Mouse (Mus musculus): ENCODE data around the gene Dennd4a. TPM values are rescaled to one million over a fixed set of nuclear protein-coding genes. Genes with fewer than 3 reads are reported as not detected.
A peak's percentile ranks its signal among the peaks of the same experiment; 100 is the strongest.

Dennd4a gene
- total and polyA plus RNA-seq, 3 experiments = 22.6 to 41.1 (median 37.1) TPM

- H3K27ac ChIP-seq (ENCODE audit: insufficient read depth, low read depth) = no peak overlapping the region
- H3K9me3 ChIP-seq (replicated peaks; ENCODE audit: low read length) = peaks cover 3% of the 10 kb centered on the region
- H3K4me1 ChIP-seq (ENCODE audit: control insufficient read depth in 1 of 2, insufficient read depth in 2 of 2) = no peaks in the 10 kb centered on the region
- H3K36me3 ChIP-seq (replicated peaks in 1 of 2; ENCODE audit: control insufficient read depth in 1 of 2, insufficient read depth in 1 of 2, low read length in 1 of 2) = no peaks in the 10 kb centered on the region
- no peaks in the 10 kb centered on the region for H3K79me2 ChIP-seq (replicated peaks; ENCODE audit: control insufficient read depth, extremely low read depth, insufficient read depth, poor library complexity, severe bottlenecking)
- in situ Hi-C loops (cut with MboI; ENCODE audit: low pct_ligation_motif_present, low pct_unique_long_range_greater_than_20kb, low sequenced_read_pairs) (no loop called here), dilution Hi-C loops (cut with MboI; ENCODE audit: extremely low pct_ligation_motif_present, extremely low pct_unique_long_range_greater_than_20kb, low sequenced_read_pairs) (no loop called here)
- no peak overlapping the region for H3K4me3 ChIP-seq (replicated peaks in 1 of 3; ENCODE audit: low read depth in 2 of 3, low read length in 2 of 3, poor library complexity in 1 of 3)
- H3K4me2 ChIP-seq (ENCODE audit: insufficient read depth, low read depth, poor library complexity, severe bottlenecking) = no peak overlapping the region
- no peak for DNase-seq (ENCODE audit: extremely low read depth)
- no peak for TF ChIP-seq KAT2A (IDR thresholded peaks at IDR 0.05; ENCODE audit: insufficient replicate concordance, low read length)
- no peak for TF ChIP-seq MAX (IDR thresholded peaks at IDR 0.05; ENCODE audit: low read length)
- TF ChIP-seq MAFK (IDR thresholded peaks at IDR 0.05; ENCODE audit: insufficient replicate concordance, low read length) = no peak
- TF ChIP-seq E2F4 (IDR thresholded peaks at IDR 0.05; ENCODE audit: insufficient replicate concordance, low read depth, low read length) = no peak
- no peak for TF ChIP-seq POLR2A (IDR thresholded peaks at IDR 0.05; ENCODE audit: low read depth, low read length)
- TF ChIP-seq BHLHE40 (IDR thresholded peaks at IDR 0.05; ENCODE audit: low read depth, low read length) = no peak
- TF ChIP-seq HCFC1 (IDR thresholded peaks at IDR 0.05; ENCODE audit: low read depth, low read length) = no peak
- TF ChIP-seq PAX5 (IDR thresholded peaks at IDR 0.05; ENCODE audit: low read length) = no peak
- TF ChIP-seq CTCF (conservative IDR thresholded peaks at IDR 0.05 in 1 of 2, IDR thresholded peaks at IDR 0.05 in 1 of 2; ENCODE audit: low read depth in 2 of 2, low read length in 2 of 2) = no peak
- TF ChIP-seq ZKSCAN1 (IDR thresholded peaks at IDR 0.05; ENCODE audit: borderline replicate concordance, low read depth, low read length) = no peak
- no peak for TF ChIP-seq SMC3 (IDR thresholded peaks at IDR 0.05; ENCODE audit: low read depth, low read length)
- TF ChIP-seq MAZ (IDR thresholded peaks at IDR 0.05; ENCODE audit: low read depth, low read length) = no peak
- no peak for TF ChIP-seq JUND (conservative IDR thresholded peaks at IDR 0.05; ENCODE audit: low read depth, low read length)
- TF ChIP-seq ETS1 (conservative IDR thresholded peaks at IDR 0.05; ENCODE audit: low read depth, low read length) = no peak
- TF ChIP-seq SIN3A (IDR thresholded peaks at IDR 0.05; ENCODE audit: low read length) = no peak
- TF ChIP-seq IRF4 (IDR thresholded peaks at IDR 0.05; ENCODE audit: low read depth, low read length) = no peak
- TF ChIP-seq NELFE (IDR thresholded peaks at IDR 0.05; ENCODE audit: low read depth, low read length) = no peak
- TF ChIP-seq JUN (IDR thresholded peaks at IDR 0.05; ENCODE audit: insufficient read depth, low read depth, low read length) = no peak
- no peak overlapping the region for H3K9ac ChIP-seq (ENCODE audit: insufficient read depth, low read depth)
- H3K27me3 ChIP-seq (replicated peaks) = no peaks in the 10 kb centered on the region
Observed at GRCm38 (mm10) chr9:64764824-64765223, 46.3 kb upstream of the Dennd4a start.

DNA sequence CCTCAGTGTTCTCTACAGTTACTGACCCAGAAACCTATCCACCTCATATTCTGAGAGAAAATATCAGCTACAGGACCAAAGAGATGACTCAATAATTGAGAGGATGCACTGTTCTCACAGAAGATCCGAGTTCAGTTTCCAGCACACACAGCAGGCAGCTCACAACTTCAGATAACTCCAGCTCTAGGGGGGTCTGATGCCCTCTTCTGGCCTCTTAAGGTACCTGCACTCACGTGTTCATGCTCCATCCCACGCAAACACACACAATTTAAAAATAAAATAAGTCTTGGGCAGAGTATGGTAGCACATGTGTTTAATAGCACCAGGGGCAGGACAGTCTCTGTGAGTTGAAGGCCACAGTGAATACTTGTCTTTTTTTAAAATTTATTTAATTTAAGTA, 45.0 kb upstream of the Dennd4a start:
- no peak for TF ChIP-seq MAFK (IDR thresholded peaks at IDR 0.05; ENCODE audit: insufficient replicate concordance, low read length)
- 0 out of 4 replicates have a peak, but pooled peaks of 1 of the 2 experiments have one; percentile 20 for TF ChIP-seq CTCF (conservative IDR thresholded peaks at IDR 0.05 in 1 of 2, IDR thresholded peaks at IDR 0.05 in 1 of 2; ENCODE audit: low read depth in 2 of 2, low read length in 2 of 2)
- H3K27me3 ChIP-seq (replicated peaks) = no peaks in the 10 kb centered on the region
- no peak overlapping the region for H3K27ac ChIP-seq (ENCODE audit: insufficient read depth, low read depth)
- no peak for DNase-seq (ENCODE audit: extremely low read depth)
- no peak overlapping the region for H3K4me3 ChIP-seq (replicated peaks in 1 of 3; ENCODE audit: low read depth in 2 of 3, low read length in 2 of 3, poor library complexity in 1 of 3)
- no peaks in the 10 kb centered on the region for H3K79me2 ChIP-seq (replicated peaks; ENCODE audit: control insufficient read depth, extremely low read depth, insufficient read depth, poor library complexity, severe bottlenecking)
- dilution Hi-C loops (cut with MboI; ENCODE audit: extremely low pct_ligation_motif_present, extremely low pct_unique_long_range_greater_than_20kb, low sequenced_read_pairs) = no loop called here
- H3K4me2 ChIP-seq (ENCODE audit: insufficient read depth, low read depth, poor library complexity, severe bottlenecking) = no peak overlapping the region
- H3K9me3 ChIP-seq (replicated peaks; ENCODE audit: low read length) = peaks cover 3% of the 10 kb centered on the region
- in situ Hi-C loops (cut with MboI; ENCODE audit: low pct_ligation_motif_present, low pct_unique_long_range_greater_than_20kb, low sequenced_read_pairs) = no loop called here
- no peaks in the 10 kb centered on the region for H3K4me1 ChIP-seq (ENCODE audit: control insufficient read depth in 1 of 2, insufficient read depth in 2 of 2)
- H3K36me3 ChIP-seq (replicated peaks in 1 of 2; ENCODE audit: control insufficient read depth in 1 of 2, insufficient read depth in 1 of 2, low read length in 1 of 2) = no peaks in the 10 kb centered on the region
- H3K9ac ChIP-seq (ENCODE audit: insufficient read depth, low read depth) = no peak overlapping the region

Measured in CH12.LX (cell line).